Mouse (Mus musculus): ENCODE measurements around the gene Lyrm9.

DNA sequence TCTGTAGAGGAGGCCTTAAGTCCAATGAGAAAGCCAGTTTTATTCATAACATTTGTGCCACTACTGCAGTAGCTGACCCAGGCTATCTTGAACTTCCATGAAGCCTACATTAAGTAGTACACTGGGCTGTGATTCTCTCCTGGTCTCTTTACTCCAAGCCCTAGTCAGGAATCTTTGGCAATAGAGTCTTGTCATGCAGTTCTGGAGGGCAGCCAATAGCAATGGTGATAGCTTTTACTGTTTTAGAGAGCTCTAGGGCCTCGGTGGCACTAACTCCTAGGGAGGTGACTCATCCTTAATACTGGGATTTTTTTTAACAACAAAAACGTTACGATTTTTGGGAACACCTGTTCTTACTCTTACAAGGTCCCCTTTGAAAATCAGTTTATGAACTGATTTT is 40.1 kb downstream of the Lyrm9 start:
- TF ChIP-seq GATA1 (IDR thresholded peaks at IDR 0.05; ENCODE audit: low read length) (no peak), TAL1 (IDR thresholded peaks at IDR 0.05; ENCODE audit: low read length) (no peak)
